Mouse (Mus musculus) liver, embryonic 13.5 days (tissue): ENCODE results near the gene Per3. TPM values are rescaled to one million over a fixed set of nuclear protein-coding genes. Genes with fewer than 3 reads are reported as not detected.

Source experiments
- ATAC-seq: fragments of 200-750 bp; cut with Nextera tagmentation; 2 replicates; pipeline ENCODE4 v1.8.0; 2017; ENCODE audit warnings: low read depth, mild to moderate bottlenecking, moderate number of reproducible peaks, moderate library complexity
- DNase-seq: peaks from one replicate; pipeline ENCODE4 v3.0.0; 2022
- H3K27ac ChIP-seq: fragments of 300-500 bp; sonication (generic); 2 replicates; pipeline ENCODE4 v1.5.1; 2015; ENCODE audit warnings: moderate library complexity, mild to moderate bottlenecking, inconsistent platforms
- H3K27me3 ChIP-seq: fragments of 300-500 bp; sonication (generic); 2 replicates; pipeline ENCODE4 v1.6.1; 2015; ENCODE audit warnings: mild to moderate bottlenecking, inconsistent platforms
- H3K36me3 ChIP-seq: fragments of 300-500 bp; sonication (generic); 2 replicates; pipeline ENCODE4 v1.6.1; 2015; ENCODE audit warnings: mild to moderate bottlenecking, inconsistent platforms
- H3K4me1 ChIP-seq: fragments of 300-500 bp; sonication (generic); replicated peaks from 2 replicates; pipeline ENCODE4 v1.6.1; 2015; ENCODE audit warnings: inconsistent platforms
- H3K4me2 ChIP-seq: fragments of 300-500 bp; sonication (generic); 2 replicates; pipeline ENCODE4 v1.6.1; 2015; ENCODE audit warnings: inconsistent platforms, mild to moderate bottlenecking, moderate library complexity
- H3K4me3 ChIP-seq: fragments of 300-500 bp; sonication (generic); replicated peaks from 2 replicates; pipeline ENCODE4 v1.5.1; 2015; ENCODE audit warnings: mild to moderate bottlenecking, inconsistent platforms
- H3K9ac ChIP-seq: fragments of 300-500 bp; sonication (generic); 2 replicates; pipeline ENCODE4 v1.6.1; 2015; ENCODE audit warnings: mild to moderate bottlenecking, inconsistent platforms
- H3K9me3 ChIP-seq: fragments of 300-500 bp; sonication (generic); replicated peaks from 2 replicates; pipeline ENCODE4 v1.6.1; 2016; ENCODE audit warnings: inconsistent platforms
- WGBS: fragments of 180-500 bp; shearing (Covaris S2); methylation state at CpG from one replicate; pipeline ENCODE4 v1.1.7; 2015; ENCODE audit not compliant: insufficient replicate concordance; 5-methylcytosine and 5-hydroxymethylcytosine counted together
- polyA plus RNA-seq: library from polyadenylated mRNA; unstranded; fragments of >200 nt; fragmentation: Nextera tagmentation; extraction: Ambion mirVana; gene quantifications from 2 replicates; pipeline ENCODE4 v1.2.1, GENCODE M21; 2015

Gene Per3
- 2.6 and 2.7 TPM in 2 replicates for polyA plus RNA-seq

DNA sequence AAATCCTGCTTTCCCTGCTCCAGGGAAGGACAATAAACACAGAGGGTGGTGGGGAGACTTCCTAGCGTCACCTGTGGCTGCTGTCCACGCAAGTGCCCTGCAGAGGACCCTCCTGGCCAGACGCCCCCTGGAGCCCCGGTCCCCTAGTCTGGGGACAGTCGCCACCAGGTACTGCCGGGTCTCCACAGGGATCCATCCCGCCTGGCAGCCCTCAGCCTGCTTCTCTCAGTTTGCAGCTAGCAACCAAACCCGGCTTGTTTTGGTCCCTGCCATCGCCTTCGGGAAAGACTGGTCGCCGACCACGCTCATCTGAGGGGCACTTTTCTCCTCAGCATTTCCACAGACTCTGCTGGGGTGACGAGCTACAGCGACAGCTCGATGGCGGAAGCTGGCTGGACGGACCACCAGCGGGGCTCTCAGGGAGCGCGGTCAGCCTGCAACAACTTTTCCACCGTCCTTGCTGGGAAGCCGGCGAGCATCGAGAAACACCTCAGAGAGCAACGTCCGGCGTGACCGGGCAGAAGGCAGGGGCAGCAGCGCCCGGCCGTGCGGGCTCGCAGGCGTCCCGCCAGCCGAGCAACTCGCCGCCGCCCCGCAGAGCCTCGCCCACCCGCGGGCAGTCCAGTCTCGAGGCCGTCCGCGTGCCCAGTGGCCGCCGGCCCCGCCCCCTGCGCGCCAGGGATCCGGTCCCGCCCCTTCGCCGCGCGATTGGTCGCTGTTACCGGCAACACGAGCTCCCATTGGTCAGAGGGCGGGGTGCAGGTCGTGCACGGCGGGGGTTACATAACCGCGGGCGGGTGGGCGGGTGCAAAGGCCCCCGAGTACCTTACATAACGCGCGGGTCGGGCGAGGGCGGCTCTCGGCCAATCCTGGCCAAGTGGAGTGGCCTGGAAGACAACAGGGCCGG is at the start of gene Per3:
Per3 (minus strand) TSS at position 629 of the 907 bp plus-strand sequence.
- ATAC-seq: peak; percentile 96
- WGBS: under 1% methylated on average over 79 of the region's 79 CpGs
- H3K4me1 ChIP-seq: peaks cover 27% of the 10 kb centered on the region
- H3K9ac ChIP-seq: peak within 1 kb of the TSS; percentile 77
- H3K27ac ChIP-seq: peak within 1 kb of the TSS; percentile 43
- peak within 1 kb of the TSS; percentile 66 for H3K4me3 ChIP-seq
- H3K4me2 ChIP-seq: peak within 1 kb of the TSS; percentile 99
- peak; percentile 94 for DNase-seq
- no peaks in the 10 kb centered on the region for H3K27me3 ChIP-seq
- H3K9me3 ChIP-seq: no peaks in the 10 kb centered on the region
- peaks cover 24% of the 10 kb centered on the region for H3K36me3 ChIP-seq

DNA sequence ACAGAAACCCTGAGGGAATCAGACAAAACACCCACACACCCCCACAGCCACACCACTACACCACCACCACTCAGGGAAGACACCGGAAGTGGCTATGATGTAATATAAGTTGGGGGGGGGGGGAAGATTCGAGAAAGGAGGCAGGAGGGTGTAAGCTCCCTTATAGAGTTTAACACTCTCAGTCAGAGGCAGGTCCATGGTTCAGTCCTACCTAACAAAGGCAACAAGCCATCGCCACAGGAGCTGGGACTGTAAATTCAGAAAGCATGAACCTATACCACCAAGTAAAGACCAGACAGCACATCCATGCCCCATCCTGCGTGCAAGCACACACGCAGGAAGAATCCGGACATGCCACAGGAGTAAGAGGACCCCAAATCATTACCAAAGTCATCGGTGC is 44.8 kb upstream of the Per3 start, which contains the start of gene Gm13090:
Gm13090 (plus strand) TSS at position 301 of the 400 bp plus-strand sequence.
- no peak within 1 kb of the TSS for H3K9ac ChIP-seq
- no peak within 1 kb of the TSS for H3K4me2 ChIP-seq
- no peak within 1 kb of the TSS for H3K27ac ChIP-seq
- H3K9me3 ChIP-seq: no peaks in the 10 kb centered on the region
- H3K27me3 ChIP-seq: no peaks in the 10 kb centered on the region
- H3K4me3 ChIP-seq: no peak within 1 kb of the TSS
- no peaks in the 10 kb centered on the region for H3K36me3 ChIP-seq
- DNase-seq: no peak
- WGBS: 80% methylated on average over 7 of the region's 7 CpGs
- no peak for ATAC-seq
- no peaks in the 10 kb centered on the region for H3K4me1 ChIP-seq

DNA sequence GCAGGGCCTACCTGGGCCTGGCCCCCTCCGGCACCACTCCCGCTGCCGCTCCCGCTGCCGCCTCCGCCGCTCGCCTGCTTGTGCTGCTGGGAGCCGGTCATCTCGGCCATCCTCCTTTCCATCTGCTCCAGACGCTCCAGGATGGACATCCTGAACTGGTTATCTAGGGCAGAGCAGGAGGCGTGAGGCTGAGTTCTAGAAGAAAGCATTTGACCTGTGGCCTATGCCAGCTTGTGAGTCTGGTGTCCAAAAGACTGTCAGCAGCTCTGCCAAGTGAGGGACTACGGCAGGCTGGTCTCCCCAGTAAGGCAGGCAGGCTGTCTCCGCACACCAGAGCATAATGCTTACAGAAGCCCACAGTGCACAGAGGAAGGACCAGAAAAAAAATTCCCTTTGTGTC is 44.4 kb upstream of the Per3 start:
- H3K27ac ChIP-seq: no peak overlapping the region
- H3K27me3 ChIP-seq: no peaks in the 10 kb centered on the region
- H3K9ac ChIP-seq: no peak overlapping the region
- no peak overlapping the region for H3K4me3 ChIP-seq
- ATAC-seq (no peak), DNase-seq (no peak)
- H3K4me1 ChIP-seq: no peaks in the 10 kb centered on the region
- no peak overlapping the region for H3K4me2 ChIP-seq
- H3K9me3 ChIP-seq: no peaks in the 10 kb centered on the region
- 81% methylated on average over 14 of the region's 14 CpGs for WGBS
- no peaks in the 10 kb centered on the region for H3K36me3 ChIP-seq

DNA sequence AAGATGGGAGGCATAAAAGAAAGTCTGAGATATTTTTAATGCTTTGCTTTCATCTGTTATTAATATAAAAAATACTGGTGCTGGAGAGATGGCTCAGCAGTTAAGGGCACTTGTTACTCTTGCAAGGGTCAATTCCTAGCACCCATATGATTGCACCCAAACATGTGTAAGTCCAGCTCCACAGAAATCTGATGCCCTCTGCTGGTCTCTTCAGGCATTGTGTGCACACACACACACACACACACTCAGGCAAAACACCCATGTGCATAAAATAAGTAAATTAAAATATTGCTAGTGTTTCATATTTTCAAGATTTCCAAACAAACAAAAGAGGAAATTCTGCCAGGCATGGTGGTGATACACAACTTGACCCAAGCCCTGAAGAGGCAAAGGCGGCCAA is 42.9 kb upstream of the Per3 start:
- H3K9ac ChIP-seq: no peak overlapping the region
- no peaks in the 10 kb centered on the region for H3K27me3 ChIP-seq
- H3K27ac ChIP-seq: no peak overlapping the region
- no peaks in the 10 kb centered on the region for H3K9me3 ChIP-seq
- H3K4me1 ChIP-seq: no peaks in the 10 kb centered on the region
- DNase-seq (no peak), ATAC-seq (no peak)
- no peak overlapping the region for H3K4me3 ChIP-seq
- 74% methylated on average over 1 of the region's 1 CpGs for WGBS
- H3K36me3 ChIP-seq: no peaks in the 10 kb centered on the region
- H3K4me2 ChIP-seq: no peak overlapping the region

DNA sequence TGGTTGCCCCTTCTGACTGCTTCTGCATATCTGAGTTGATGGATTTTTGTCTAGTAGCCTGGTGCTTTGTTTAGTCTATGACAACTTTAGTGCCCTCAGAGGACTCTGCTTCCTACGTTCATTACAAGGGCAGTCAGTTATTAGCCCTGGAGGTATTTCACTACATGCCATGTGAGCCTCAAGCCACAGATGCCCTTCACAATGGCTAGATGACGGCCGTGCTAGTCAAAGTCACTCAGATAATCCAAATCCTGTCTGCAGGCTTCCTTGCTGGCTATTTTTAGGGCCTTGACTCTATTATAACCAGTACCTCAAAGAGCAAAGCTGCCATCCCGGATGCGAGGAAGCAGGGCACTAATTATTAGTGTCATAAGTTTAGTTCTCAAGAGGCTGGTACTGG is 38.6 kb upstream of the Per3 start:
- H3K4me2 ChIP-seq: no peak overlapping the region
- H3K9me3 ChIP-seq: no peaks in the 10 kb centered on the region
- H3K27me3 ChIP-seq: no peaks in the 10 kb centered on the region
- WGBS: 65% methylated on average over 5 of the region's 5 CpGs
- DNase-seq (no peak), ATAC-seq (no peak)
- H3K4me3 ChIP-seq: no peak overlapping the region
- no peak overlapping the region for H3K9ac ChIP-seq
- no peaks in the 10 kb centered on the region for H3K4me1 ChIP-seq
- H3K36me3 ChIP-seq: no peaks in the 10 kb centered on the region
- H3K27ac ChIP-seq: no peak overlapping the region

DNA sequence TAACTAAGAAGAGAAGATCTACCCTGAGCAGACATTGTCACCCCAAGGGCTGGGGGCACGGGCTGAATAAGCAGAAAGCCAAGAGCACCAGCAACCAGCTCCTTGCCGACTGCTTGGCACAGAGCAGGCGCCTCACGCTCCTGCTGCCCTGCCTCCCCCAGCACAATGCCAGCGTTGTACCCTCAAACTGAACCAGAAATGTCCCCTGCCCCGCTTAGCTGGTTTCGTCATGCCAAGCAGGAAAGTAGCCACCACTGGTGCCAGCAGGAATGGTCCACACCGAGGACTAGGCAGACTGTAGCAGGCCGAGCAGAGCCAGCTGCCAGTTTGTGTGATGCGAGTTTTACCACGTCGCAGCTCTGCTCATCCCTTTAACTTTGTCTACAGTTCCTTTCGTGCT is 37.5 kb upstream of the Per3 start:
- DNase-seq (no peak), ATAC-seq (no peak)
- Histone ChIP-seq H3K27me3 (no peaks in the 10 kb centered on the region), H3K36me3 (no peaks in the 10 kb centered on the region), H3K4me2 (no peak overlapping the region), H3K27ac (no peak overlapping the region), H3K9me3 (no peaks in the 10 kb centered on the region), H3K9ac (no peak overlapping the region), H3K4me1 (no peaks in the 10 kb centered on the region), H3K4me3 (no peak overlapping the region)
- WGBS: 71% methylated on average over 13 of the region's 13 CpGs

DNA sequence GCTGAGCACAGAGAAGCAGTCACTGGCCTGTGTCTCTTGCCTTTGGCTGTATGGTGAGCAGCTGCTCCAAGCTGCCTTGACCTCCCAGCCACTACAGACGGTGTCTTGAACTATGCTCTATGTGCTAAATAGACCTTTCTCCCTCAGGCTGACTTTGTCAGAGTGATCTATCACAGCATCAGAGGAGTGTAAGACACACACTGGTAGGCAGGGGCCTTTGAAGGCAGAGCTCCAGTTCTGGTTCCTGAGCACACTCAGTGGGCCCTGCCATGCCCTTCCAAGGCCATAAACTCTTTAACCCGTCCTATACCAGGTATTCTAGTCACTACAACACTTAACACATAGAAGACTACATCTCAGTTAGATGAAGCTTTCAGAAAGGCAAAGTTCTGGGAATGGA is 36.9 kb upstream of the Per3 start:
- no peak overlapping the region for H3K27ac ChIP-seq
- no peak overlapping the region for H3K4me3 ChIP-seq
- no peaks in the 10 kb centered on the region for H3K27me3 ChIP-seq
- DNase-seq (no peak), ATAC-seq (no peak)
- WGBS: 48% methylated on average over 2 of the region's 2 CpGs
- H3K9me3 ChIP-seq: no peaks in the 10 kb centered on the region
- no peak overlapping the region for H3K4me2 ChIP-seq
- no peak overlapping the region for H3K9ac ChIP-seq
- no peaks in the 10 kb centered on the region for H3K36me3 ChIP-seq
- no peaks in the 10 kb centered on the region for H3K4me1 ChIP-seq

DNA sequence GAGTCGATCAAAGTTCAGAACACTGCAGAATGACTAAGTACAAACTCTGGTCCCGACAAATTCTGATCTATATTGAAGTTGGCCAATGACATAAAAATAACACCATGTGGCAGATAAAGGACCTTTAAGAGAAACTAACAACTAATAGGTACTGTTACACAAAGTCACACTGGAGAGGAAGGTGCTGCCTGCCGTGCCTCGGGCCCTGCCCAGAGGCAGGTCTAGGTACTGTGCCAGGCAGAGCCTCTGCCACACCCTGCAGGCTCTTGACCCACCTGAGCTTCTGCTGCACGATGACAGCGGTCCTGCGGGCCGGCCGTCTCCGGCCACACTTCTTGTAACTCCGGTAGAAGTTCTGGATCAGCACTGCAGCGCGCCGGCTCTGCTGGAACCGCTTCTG is 30.4 kb upstream of the Per3 start:
- WGBS: 84% methylated on average over 15 of the region's 15 CpGs
- no peaks in the 10 kb centered on the region for H3K4me1 ChIP-seq
- no peak overlapping the region for H3K4me2 ChIP-seq
- H3K4me3 ChIP-seq: no peak overlapping the region
- no peak overlapping the region for H3K9ac ChIP-seq
- H3K27me3 ChIP-seq: no peaks in the 10 kb centered on the region
- no peaks in the 10 kb centered on the region for H3K9me3 ChIP-seq
- no peak for DNase-seq
- no peak for ATAC-seq
- H3K36me3 ChIP-seq: no peaks in the 10 kb centered on the region
- H3K27ac ChIP-seq: no peak overlapping the region

DNA sequence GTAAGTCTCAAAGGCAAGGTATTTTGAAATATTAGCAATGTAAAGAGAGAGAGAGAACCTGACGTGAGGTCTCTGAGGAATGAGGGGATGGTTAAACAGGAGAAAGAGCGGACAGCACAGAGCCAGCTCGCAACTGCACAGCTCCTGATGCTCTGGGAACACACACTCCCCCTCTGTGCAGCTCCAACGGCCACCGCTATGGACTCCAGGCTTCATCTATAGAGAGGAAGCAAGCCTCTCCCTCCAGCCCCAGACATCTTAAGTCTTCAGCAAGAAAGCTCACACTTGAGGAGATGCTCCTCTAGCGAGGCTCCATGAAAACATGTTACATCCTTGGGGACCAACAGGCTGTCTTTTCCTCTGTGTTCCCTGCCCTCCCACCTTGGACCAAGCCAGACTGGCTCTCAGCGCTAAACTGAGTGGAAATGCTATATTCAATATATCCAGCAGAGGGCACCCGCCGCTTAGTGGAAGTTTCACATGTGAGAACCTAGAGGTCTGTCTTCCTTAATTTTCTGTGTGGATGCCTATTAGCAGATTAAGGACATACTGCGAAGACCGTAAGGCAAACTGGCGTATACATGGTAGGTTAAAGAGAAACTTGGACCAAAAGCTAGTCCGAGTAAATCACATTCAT is 28.8 kb upstream of the Per3 start:
- Histone ChIP-seq H3K27ac (no peak overlapping the region), H3K4me2 (no peak overlapping the region), H3K36me3 (no peaks in the 10 kb centered on the region), H3K9ac (no peak overlapping the region), H3K4me3 (no peak overlapping the region), H3K4me1 (no peaks in the 10 kb centered on the region), H3K9me3 (no peaks in the 10 kb centered on the region), H3K27me3 (no peaks in the 10 kb centered on the region)
- ATAC-seq (no peak), DNase-seq (no peak)
- WGBS: 44% methylated on average over 13 of the region's 13 CpGs

DNA sequence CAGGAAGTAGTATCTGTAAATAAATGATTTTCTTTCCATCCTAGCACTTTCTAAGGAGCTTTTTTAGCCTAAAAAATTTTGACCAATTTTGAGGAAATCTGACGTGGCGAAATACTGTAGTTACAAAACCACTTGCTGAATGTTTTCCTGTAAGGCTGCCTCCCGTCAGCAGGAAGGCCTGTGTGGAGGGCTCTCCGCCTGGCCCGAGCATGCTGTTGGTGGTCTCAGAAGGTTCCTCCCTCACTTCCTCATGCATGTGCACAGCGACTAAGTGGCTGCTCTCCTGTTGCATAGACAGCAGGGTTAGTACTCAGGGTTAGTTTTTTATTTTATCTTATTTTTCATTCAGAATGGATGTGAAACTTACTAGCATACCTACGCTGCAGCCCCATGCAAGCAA is 26.5 kb upstream of the Per3 start:
- Histone ChIP-seq H3K4me3 (no peak overlapping the region), H3K27ac (no peak overlapping the region), H3K9ac (no peak overlapping the region), H3K27me3 (no peaks in the 10 kb centered on the region), H3K4me2 (no peak overlapping the region), H3K36me3 (no peaks in the 10 kb centered on the region), H3K4me1 (no peaks in the 10 kb centered on the region), H3K9me3 (no peaks in the 10 kb centered on the region)
- DNase-seq (no peak), ATAC-seq (no peak)
- WGBS: 39% methylated on average over 7 of the region's 7 CpGs

DNA sequence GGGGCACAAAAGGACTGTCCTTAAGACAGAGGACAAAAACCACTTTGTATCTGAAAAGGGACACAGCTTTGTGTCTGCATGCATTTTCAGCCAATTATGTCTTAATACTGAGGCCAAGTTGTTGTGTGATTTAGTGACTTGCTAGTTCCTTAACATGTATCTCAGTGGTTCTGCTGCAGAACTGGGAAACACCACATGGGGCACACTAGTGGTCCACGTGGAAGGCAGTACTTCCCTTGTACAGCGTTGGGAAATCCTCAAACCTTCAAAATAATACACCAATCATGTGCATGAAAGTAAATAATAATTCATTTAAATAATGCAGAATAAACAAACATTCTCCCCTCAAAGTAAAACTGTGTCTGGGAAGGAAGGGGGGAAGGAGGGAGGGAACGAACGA is 24.3 kb upstream of the Per3 start:
- no peaks in the 10 kb centered on the region for H3K36me3 ChIP-seq
- H3K4me1 ChIP-seq: no peaks in the 10 kb centered on the region
- H3K27ac ChIP-seq: no peak overlapping the region
- no peak for ATAC-seq
- peaks cover 4% of the 10 kb centered on the region; the same call in 1 of the 2 replicates for H3K27me3 ChIP-seq
- no peak overlapping the region for H3K4me2 ChIP-seq
- H3K9me3 ChIP-seq: no peaks in the 10 kb centered on the region
- no peak overlapping the region for H3K9ac ChIP-seq
- 29% methylated on average over 4 of the region's 4 CpGs for WGBS
- no peak for DNase-seq
- H3K4me3 ChIP-seq: no peak overlapping the region
